Mouse (Mus musculus) hindbrain, embryonic 13.5 days (tissue): ENCODE results near the gene Mybphl. TPM values are rescaled to one million over a fixed set of nuclear protein-coding genes. Genes with fewer than 3 reads are reported as not detected.

Experiments
- ATAC-seq: fragments of 200-750 bp; cut with Nextera tagmentation; 2 replicates; pipeline ENCODE4 v1.8.0; 2017; ENCODE audit warnings: moderate TSS enrichment; ENCODE audit not compliant: low FRiP score
- H3K27ac ChIP-seq: fragments of 300-500 bp; sonication (generic); 2 replicates; pipeline ENCODE4 v1.5.1; 2015; ENCODE audit warnings: inconsistent platforms, mild to moderate bottlenecking, moderate library complexity
- H3K27me3 ChIP-seq: fragments of 300-500 bp; sonication (generic); 2 replicates; pipeline ENCODE4 v1.6.1; 2015; ENCODE audit warnings: mild to moderate bottlenecking, inconsistent platforms
- H3K36me3 ChIP-seq: fragments of 300-500 bp; sonication (generic); 2 replicates; pipeline ENCODE4 v1.6.1; 2015; ENCODE audit warnings: mild to moderate bottlenecking, inconsistent platforms
- H3K4me1 ChIP-seq: fragments of 300-500 bp; sonication (generic); replicated peaks from 2 replicates; pipeline ENCODE4 v1.6.1; 2015; ENCODE audit warnings: inconsistent platforms
- H3K4me2 ChIP-seq: fragments of 300-500 bp; sonication (generic); 2 replicates; pipeline ENCODE4 v1.6.1; 2015; ENCODE audit warnings: inconsistent platforms, mild to moderate bottlenecking, moderate library complexity
- H3K4me3 ChIP-seq: fragments of 300-500 bp; sonication (generic); 2 replicates; pipeline ENCODE4 v1.5.1; 2015; ENCODE audit warnings: mild to moderate bottlenecking, inconsistent platforms
- H3K9ac ChIP-seq: fragments of 300-500 bp; sonication (generic); 2 replicates; pipeline ENCODE4 v1.6.1; 2015; ENCODE audit warnings: mild to moderate bottlenecking, inconsistent platforms
- H3K9me3 ChIP-seq: fragments of 300-500 bp; sonication (generic); 2 replicates; pipeline ENCODE4 v1.6.1; 2016; ENCODE audit warnings: inconsistent platforms
- WGBS: fragments of 180-500 bp; shearing (Covaris S2); methylation state at CpG from one replicate; pipeline ENCODE4 v1.1.7; 2015; 5-methylcytosine and 5-hydroxymethylcytosine counted together
- polyA plus RNA-seq: library from polyadenylated mRNA; unstranded; fragments of >200 nt; fragmentation: Nextera tagmentation; extraction: Ambion mirVana; gene quantifications from 2 replicates; pipeline ENCODE4 v1.2.1, GENCODE M21; 2015

Gene Mybphl
- polyA plus RNA-seq = 0.13 and 0.21 TPM in 2 replicates

DNA sequence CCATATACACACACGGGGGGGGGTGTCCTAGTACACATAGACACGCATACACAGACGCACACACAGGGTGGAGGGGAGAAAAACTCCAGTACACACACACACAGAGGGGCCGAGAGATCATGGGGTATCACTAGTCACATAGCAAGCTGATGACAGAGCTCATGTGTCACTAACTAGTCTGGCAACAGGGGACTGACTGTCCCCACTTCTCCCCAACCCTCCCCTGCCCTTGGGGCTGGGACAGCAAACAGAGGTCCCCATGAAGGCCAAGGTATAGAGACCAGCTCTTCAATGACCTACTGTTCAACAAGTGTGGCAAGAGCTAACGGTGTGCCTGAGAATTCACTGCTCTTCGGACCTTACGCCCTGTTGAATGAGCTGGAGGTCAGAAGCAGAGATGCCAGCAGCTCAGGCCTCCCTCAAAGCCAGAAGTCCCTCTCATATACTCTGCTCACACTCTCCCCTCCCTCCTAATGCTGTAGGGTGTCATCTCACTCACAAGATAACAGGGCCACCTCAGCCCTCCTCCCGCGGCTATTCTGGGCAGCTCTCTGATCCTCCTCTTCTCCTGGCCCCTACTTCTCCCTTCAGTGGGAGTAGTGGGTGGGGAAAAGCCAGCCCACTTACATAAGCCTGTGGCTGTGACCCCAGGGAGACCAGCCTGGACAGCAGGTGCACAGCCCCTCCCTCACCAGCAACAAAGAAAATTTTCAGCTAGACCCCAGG is at the start of gene Mybphl:
Mybphl (plus strand) TSS at position 642 of the 726 bp plus-strand sequence.
- peaks cover 7% of the 10 kb centered on the region for H3K36me3 ChIP-seq
- 72% methylated on average over 9 of the region's 9 CpGs for WGBS
- H3K4me2 ChIP-seq = no peak within 1 kb of the TSS
- no peaks in the 10 kb centered on the region for H3K9me3 ChIP-seq
- H3K9ac ChIP-seq = peak within 1 kb of the TSS; percentile 51
- H3K4me3 ChIP-seq = no peak within 1 kb of the TSS
- H3K4me1 ChIP-seq = peaks cover 34% of the 10 kb centered on the region
- H3K27ac ChIP-seq = 0 out of 2 replicates have a peak within 1 kb of the TSS, but pooled peaks have one; percentile 5
- ATAC-seq = no peak
- no peaks in the 10 kb centered on the region for H3K27me3 ChIP-seq

DNA sequence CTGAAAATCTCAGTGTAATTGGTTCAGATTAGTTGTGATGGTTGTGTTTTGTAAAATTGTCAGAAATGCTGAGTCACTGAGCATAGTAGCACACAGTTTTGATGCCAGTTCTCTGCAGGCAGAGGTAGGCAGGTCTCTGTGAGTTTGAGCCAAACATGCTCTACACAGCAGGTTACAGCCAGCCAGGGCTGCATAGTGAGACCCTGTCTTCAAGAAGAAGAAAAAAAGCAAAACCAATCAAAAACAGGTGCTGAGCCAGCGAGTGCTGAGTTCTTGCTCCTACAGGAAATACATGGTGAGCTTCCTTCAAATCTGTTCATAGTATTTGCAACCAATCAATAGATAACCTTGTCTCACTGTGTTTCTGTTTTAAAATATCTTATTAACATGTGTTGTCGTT is 46.2 kb upstream of the Mybphl start:
- no peaks in the 10 kb centered on the region for H3K9me3 ChIP-seq
- 65% methylated on average over 2 of the region's 2 CpGs for WGBS
- no peak overlapping the region for H3K9ac ChIP-seq
- ATAC-seq = no peak
- 0 out of 2 replicates have a peak, but pooled peaks cover 3% of the 10 kb centered on the region for H3K4me1 ChIP-seq
- H3K27me3 ChIP-seq = no peaks in the 10 kb centered on the region
- peaks cover 14% of the 10 kb centered on the region for H3K36me3 ChIP-seq
- no peak overlapping the region for H3K4me3 ChIP-seq
- H3K4me2 ChIP-seq = no peak overlapping the region
- no peak overlapping the region for H3K27ac ChIP-seq

DNA sequence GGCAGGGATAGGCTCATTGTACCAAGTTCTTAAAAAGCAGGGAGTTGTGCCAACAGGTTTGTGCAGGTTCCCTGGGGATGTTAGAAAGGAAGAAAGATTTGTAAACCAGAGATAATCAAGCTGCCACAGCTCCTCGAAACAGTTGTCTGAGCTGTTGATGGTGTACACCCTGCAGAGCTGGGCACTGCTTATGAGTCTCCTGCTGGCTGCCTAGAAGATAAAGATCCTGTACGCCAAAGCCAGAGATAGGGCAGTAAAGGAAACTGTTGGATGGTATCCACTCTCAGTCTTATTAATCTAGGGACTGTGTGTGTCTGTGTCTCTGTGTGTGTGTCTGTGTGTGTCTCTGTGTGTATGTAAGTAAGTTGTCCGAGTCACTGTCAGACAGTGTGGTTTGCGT is 43.0 kb upstream of the Mybphl start:
- H3K36me3 ChIP-seq = peaks cover 34% of the 10 kb centered on the region
- no peak overlapping the region for H3K4me3 ChIP-seq
- ATAC-seq = no peak
- H3K9ac ChIP-seq = no peak overlapping the region
- H3K9me3 ChIP-seq = no peaks in the 10 kb centered on the region
- H3K4me1 ChIP-seq = 0 out of 2 replicates have a peak, but pooled peaks cover 3% of the 10 kb centered on the region
- 77% methylated on average over 4 of the region's 4 CpGs for WGBS
- no peak overlapping the region for H3K27ac ChIP-seq
- no peaks in the 10 kb centered on the region for H3K27me3 ChIP-seq
- no peak overlapping the region for H3K4me2 ChIP-seq

DNA sequence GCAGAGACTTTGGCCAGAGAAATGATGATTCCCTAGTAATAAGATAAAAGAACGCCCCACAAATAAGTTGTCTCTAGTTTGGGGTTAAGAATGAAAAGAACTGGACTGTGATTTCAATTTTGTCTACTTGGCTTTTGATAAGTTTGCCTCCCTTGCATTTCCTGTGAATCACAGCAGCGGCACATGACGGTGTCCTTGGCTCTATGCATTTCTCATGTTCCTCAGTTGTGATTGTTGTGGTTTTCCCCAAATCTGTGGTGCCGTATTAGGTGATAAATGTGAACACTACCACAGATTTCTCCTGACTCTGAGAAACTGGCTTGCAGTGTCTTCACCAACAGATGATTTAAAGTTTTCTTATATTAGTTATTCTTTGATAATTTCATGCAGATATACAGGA is 42.6 kb upstream of the Mybphl start:
- no peak overlapping the region for H3K4me3 ChIP-seq
- H3K27me3 ChIP-seq = no peaks in the 10 kb centered on the region
- peaks cover 39% of the 10 kb centered on the region for H3K36me3 ChIP-seq
- H3K4me2 ChIP-seq = no peak overlapping the region
- ATAC-seq = no peak
- no peak overlapping the region for H3K27ac ChIP-seq
- H3K9me3 ChIP-seq = no peaks in the 10 kb centered on the region
- H3K9ac ChIP-seq = no peak overlapping the region
- 97% methylated on average over 4 of the region's 4 CpGs for WGBS
- 0 out of 2 replicates have a peak, but pooled peaks cover 3% of the 10 kb centered on the region for H3K4me1 ChIP-seq

DNA sequence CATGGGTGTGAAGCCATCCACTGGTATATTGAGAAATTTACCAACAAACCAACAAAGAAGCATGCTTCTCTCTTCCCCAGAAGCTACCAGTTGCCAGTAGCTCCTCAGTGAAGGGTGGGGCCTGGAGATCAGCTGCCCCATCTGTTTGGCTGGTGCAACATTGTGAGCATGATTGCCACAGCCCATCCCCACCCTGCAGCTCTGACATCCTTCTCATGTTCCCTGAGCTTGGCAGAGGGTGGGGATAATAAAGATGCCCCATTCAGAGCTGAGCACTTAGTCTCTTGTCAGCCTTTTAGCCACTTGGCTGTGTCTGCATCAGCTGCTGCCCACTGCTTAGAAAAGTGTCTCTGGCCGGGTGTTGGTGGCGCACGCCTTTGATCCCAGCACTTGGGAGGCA is 41.7 kb upstream of the Mybphl start:
- H3K36me3 ChIP-seq = peaks cover 47% of the 10 kb centered on the region
- H3K4me3 ChIP-seq = no peak overlapping the region
- H3K4me1 ChIP-seq = 0 out of 2 replicates have a peak, but pooled peaks cover 3% of the 10 kb centered on the region
- no peaks in the 10 kb centered on the region for H3K9me3 ChIP-seq
- no peak overlapping the region for H3K4me2 ChIP-seq
- no peak for ATAC-seq
- WGBS = 73% methylated on average over 3 of the region's 3 CpGs
- no peak overlapping the region for H3K9ac ChIP-seq
- H3K27me3 ChIP-seq = no peaks in the 10 kb centered on the region
- no peak overlapping the region for H3K27ac ChIP-seq

DNA sequence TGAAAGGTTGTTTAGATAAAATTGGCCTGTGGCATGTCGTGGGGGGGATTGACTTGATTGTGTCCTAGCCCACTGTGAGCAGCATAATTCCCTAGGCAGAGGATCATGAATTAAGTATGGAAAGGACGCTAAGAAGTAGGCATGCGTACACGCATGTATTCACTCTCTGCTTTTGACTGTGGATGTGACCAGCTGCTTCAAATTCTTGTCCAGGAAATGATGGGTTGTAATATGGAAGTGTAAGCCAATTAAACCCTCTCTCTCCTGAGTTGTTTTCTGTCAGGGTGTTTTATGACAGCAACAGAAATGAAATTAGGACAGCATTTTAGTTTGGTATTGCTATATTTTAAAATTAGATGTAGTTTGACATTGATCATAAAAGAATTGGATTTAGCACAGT is 39.9 kb upstream of the Mybphl start:
- Histone ChIP-seq H3K36me3 (peaks cover 55% of the 10 kb centered on the region), H3K4me1 (peaks cover 6% of the 10 kb centered on the region; the same call in 1 of the 2 replicates), H3K4me3 (no peak overlapping the region), H3K9ac (no peak overlapping the region), H3K9me3 (no peaks in the 10 kb centered on the region), H3K27me3 (no peaks in the 10 kb centered on the region), H3K27ac (no peak overlapping the region), H3K4me2 (no peak overlapping the region)
- 91% methylated on average over 4 of the region's 4 CpGs for WGBS
- ATAC-seq = no peak

DNA sequence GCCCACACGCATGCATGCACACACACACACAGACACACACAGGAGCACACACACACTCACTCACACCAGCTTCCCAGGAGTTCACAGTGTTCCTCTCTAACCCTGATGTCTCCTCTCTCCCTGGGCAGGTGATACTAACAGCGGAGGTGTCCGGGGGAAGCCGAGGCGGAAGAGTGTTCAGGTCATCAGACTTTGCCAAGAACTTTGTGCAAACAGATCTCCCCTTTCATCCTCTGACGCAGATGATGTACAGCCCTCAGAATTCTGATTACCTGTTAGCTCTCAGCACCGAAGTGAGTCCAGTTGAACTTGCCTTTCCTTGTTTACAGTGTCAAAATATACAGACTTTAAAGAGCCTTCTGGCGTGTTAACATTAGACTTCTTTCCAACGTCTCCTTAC is 39.2 kb upstream of the Mybphl start:
- H3K9me3 ChIP-seq = no peaks in the 10 kb centered on the region
- no peaks in the 10 kb centered on the region for H3K27me3 ChIP-seq
- H3K4me3 ChIP-seq = no peak overlapping the region
- no peak overlapping the region for H3K4me2 ChIP-seq
- ATAC-seq = no peak
- H3K27ac ChIP-seq = no peak overlapping the region
- 93% methylated on average over 9 of the region's 9 CpGs for WGBS
- no peak overlapping the region for H3K9ac ChIP-seq
- H3K36me3 ChIP-seq = peaks cover 58% of the 10 kb centered on the region
- peaks cover 6% of the 10 kb centered on the region; the same call in 1 of the 2 replicates for H3K4me1 ChIP-seq

DNA sequence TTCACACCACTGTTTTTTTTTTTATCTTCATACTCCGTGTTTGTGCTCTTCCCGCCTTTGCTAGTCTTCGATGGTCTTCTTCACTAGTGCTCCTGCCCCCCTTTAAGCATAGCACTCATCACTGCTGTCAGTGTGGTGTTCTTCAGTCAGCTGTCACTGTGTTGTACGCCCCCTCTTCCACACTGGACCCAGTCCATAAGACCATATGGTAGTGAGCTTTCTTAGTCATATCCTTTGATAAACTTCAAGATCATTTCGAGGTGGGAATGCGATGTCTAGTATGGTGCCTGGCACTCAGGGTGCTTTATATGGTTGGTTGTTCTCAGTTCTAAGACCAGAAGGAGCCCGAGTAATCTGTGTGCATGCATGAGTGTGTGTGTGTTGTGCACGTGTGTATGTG is 37.4 kb upstream of the Mybphl start:
- Histone ChIP-seq H3K9me3 (no peaks in the 10 kb centered on the region), H3K4me1 (peaks cover 3% of the 10 kb centered on the region; the same call in 1 of the 2 replicates), H3K36me3 (peaks cover 74% of the 10 kb centered on the region), H3K4me2 (no peak overlapping the region), H3K27me3 (no peaks in the 10 kb centered on the region), H3K4me3 (no peak overlapping the region), H3K27ac (no peak overlapping the region), H3K9ac (no peak overlapping the region)
- ATAC-seq = no peak
- WGBS = 97% methylated on average over 8 of the region's 8 CpGs

DNA sequence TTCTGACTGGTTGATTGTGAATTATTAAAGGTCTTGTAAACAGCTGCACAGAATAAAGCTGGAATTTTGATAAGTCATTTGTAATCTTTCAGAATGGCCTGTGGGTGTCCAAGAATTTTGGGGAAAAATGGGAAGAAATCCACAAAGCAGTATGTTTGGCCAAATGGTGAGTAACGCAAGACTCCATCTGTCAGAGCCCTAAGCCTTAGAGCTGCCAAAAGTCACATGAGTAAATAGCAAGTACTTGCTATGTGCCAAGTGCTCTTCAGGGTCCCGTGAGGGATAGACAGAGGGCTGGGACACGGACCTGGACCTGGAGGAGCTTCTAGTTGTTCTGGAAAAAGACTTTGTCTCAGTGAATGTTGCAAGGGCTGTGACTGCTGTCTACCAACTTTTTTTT is 36.8 kb upstream of the Mybphl start:
- Histone ChIP-seq H3K4me3 (no peak overlapping the region), H3K36me3 (peaks cover 80% of the 10 kb centered on the region), H3K9ac (no peak overlapping the region), H3K9me3 (no peaks in the 10 kb centered on the region), H3K4me2 (no peak overlapping the region), H3K27me3 (no peaks in the 10 kb centered on the region), H3K4me1 (peaks cover 3% of the 10 kb centered on the region; the same call in 1 of the 2 replicates), H3K27ac (peak overlapping the region; percentile 74; the same call in 1 of the 2 replicates)
- ATAC-seq = no peak
- WGBS = 85% methylated on average over 3 of the region's 3 CpGs

DNA sequence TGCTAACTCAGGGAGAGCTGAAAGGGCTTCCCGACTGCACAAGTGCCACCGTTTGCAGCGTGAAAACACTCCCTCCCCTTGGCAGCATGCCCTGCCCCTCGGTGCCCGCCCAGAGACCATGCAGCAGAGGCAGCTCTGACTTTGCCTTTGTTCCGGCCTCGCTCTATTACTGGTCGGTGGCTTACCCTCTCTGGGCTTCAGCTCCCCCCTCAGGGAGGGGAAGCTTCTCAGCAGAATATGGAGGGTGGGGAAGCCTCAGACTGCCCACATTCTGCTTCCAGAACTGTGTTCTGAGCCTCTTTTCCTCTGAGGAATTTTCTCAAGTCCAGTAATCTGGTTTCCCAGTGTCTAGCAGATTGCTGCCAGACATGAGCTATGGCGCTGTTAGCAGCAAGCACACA is 36.3 kb upstream of the Mybphl start:
- Histone ChIP-seq H3K36me3 (peaks cover 83% of the 10 kb centered on the region), H3K4me1 (peaks cover 3% of the 10 kb centered on the region; the same call in 1 of the 2 replicates)
- WGBS = 43% methylated on average over 9 of the region's 9 CpGs

DNA sequence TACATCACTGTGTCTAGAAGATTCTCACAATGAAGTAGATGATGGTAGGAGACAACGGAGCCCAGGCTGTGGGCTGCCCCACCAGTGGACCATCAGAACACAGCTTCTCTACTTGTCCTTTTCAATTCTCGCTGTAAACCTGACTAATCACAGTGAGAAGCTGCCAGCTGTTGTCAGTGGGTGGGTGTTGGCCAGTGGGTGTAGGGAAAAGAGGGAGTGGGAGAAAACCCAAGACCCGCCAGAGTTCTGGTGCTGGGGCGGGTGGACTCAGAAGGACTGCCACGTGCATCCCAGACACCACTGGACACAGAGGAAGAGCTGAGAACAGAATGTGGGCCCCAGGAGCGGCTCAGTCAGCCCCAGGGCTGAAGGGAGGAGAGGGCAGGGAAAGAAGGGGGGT is 33.9 kb upstream of the Mybphl start:
- H3K4me1 ChIP-seq = peaks cover 3% of the 10 kb centered on the region; the same call in 1 of the 2 replicates
- ATAC-seq = no peak
- no peak overlapping the region for H3K4me3 ChIP-seq
- no peak overlapping the region for H3K9ac ChIP-seq
- no peak overlapping the region for H3K4me2 ChIP-seq
- H3K27ac ChIP-seq = no peak overlapping the region
- no peaks in the 10 kb centered on the region for H3K27me3 ChIP-seq
- 93% methylated on average over 6 of the region's 6 CpGs for WGBS
- H3K9me3 ChIP-seq = no peaks in the 10 kb centered on the region
- H3K36me3 ChIP-seq = peaks cover 89% of the 10 kb centered on the region

More for the DNA sequence above, 36.3 kb upstream of the Mybphl start:
- no peak overlapping the region for H3K4me2 ChIP-seq
- ATAC-seq = 0 out of 2 replicates have a peak, but pooled peaks have one; percentile 46
- no peaks in the 10 kb centered on the region for H3K27me3 ChIP-seq
- H3K9me3 ChIP-seq = no peaks in the 10 kb centered on the region
- H3K9ac ChIP-seq = no peak overlapping the region
- H3K27ac ChIP-seq = peak overlapping the region; percentile 74
- no peak overlapping the region for H3K4me3 ChIP-seq

DNA sequence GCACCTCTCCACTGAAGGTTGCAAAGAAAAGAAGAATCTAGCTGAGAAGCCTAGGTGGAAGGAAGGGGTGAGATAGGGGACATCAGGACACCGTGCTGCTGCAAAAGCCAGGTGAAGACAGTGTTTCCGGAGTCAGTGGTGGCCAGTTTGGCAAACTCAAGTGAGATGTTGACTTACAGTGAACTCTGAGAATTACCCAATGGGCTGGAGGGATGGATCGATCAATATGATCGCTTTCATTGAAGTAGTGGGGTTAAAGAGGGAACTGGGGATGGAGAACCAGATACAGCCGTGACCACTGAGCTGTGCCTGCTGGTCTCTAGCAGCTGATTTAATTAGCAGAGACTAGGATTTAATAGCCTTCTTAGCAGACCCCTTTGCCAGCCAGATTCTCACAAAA is 27.8 kb upstream of the Mybphl start:
- Histone ChIP-seq H3K4me1 (no peaks in the 10 kb centered on the region), H3K9ac (no peak overlapping the region), H3K36me3 (peaks cover 91% of the 10 kb centered on the region), H3K27me3 (no peaks in the 10 kb centered on the region), H3K9me3 (no peaks in the 10 kb centered on the region), H3K27ac (no peak overlapping the region), H3K4me2 (no peak overlapping the region), H3K4me3 (no peak overlapping the region)
- ATAC-seq = no peak
- WGBS = 95% methylated on average over 5 of the region's 5 CpGs

DNA sequence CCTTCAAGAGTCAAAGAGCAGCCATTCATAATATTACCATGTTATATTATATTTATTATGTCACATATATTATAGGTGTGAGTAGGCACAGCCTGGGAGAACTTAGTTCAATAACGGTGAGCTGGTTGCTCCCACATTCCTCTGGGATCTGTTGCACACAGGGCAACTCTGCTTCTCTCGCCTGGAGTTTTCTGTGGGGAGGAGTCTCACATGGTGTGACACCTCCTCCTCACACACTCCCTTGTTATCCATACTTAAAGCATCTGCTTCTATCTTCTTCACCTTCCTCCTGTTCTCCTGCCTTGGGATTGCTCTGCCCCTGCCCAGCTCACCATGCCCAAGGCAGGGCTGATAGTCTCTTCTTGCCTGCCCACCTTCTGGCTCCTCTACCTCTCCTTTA is 23.7 kb upstream of the Mybphl start:
- Histone ChIP-seq H3K36me3 (peaks cover 81% of the 10 kb centered on the region), H3K9ac (no peak overlapping the region), H3K4me3 (no peak overlapping the region), H3K27me3 (no peaks in the 10 kb centered on the region), H3K27ac (no peak overlapping the region), H3K4me2 (no peak overlapping the region), H3K9me3 (no peaks in the 10 kb centered on the region), H3K4me1 (no peaks in the 10 kb centered on the region)
- WGBS = 91% methylated on average over 2 of the region's 2 CpGs
- no peak for ATAC-seq
